Mouse (Mus musculus) cerebellum, postnatal 25 days (tissue): ENCODE data around the gene Eif3j1.
"Not testable (repeated sequence)": the region's sequence is repeated elsewhere in the genome, so short reads cannot be mapped to it uniquely, and the experiment has no call there.

ENCODE experiments used
- DNase-seq, 2 experiments: peaks; one replicate each; pipeline ENCODE4 v3.0.0; 2021; ENCODE audit warnings: mixed read lengths in 2 of 2

Eif3j1 gene

DNA sequence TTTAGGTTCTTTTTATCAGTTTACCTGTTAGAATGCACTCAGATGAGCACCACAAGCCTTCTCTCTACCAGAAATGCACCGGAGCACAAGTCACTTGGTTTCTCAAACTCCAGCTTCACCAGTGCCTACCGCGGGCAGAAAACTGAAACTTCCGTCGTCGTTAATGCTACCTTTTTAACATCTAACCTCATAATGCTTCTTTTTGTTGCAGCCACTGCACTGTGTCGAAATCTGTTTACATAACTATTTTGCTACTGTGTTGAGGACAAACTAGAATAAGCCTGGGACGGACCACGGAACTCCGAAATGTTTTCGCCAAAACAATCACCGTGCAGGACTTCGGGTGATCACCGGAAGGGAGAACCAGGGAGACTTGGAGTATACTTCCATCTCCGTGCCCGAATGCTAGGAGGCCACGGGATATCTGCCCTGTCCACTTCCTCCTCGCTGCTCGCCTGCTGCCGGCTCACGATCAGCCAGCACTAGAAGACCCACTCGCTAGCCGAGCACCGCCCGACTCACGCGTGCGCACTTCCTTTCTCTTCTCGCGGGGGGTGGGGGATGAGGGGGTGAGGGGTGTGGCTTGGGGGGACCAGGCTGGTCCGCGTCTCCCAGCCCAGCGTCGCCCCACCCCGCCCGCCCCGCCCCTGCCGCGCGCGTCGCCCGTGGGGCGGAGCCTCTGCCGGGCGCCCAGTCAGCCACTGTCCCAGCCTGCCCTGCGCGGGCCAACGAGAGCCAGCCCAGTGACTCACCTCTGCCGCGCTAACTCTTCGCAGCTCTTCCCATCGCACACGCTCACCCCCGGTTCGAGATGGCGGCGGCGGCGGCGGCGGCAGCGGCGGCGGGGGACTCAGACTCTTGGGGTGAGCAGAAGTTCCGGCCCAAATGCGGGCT is at the start of gene Eif3j1:
Gene Eif3j1 (plus strand): TSS at position 685 of the 894 bp plus-strand sequence.
- peak; percentile 92 to 95 for DNase-seq

DNA sequence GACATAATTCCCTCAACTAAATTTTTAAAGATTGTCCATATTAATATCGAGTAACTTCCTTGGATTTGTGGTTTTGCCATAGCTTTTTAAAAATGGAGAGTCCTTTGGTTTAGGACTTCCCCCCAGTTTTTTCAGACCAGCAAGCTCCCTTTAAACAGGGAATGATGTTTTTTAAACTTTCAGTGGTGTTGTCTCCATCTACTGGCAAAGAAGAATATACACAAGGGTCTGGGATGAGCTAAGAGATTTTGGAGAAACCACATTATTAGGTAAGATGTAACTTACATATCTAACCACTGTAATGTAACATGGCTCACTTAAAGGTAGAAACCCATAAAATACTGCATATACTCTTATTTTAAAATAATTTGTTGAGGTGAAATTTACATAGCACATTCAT is 32.6 kb upstream of the Eif3j1 start:
- DNase-seq, result no peak

DNA sequence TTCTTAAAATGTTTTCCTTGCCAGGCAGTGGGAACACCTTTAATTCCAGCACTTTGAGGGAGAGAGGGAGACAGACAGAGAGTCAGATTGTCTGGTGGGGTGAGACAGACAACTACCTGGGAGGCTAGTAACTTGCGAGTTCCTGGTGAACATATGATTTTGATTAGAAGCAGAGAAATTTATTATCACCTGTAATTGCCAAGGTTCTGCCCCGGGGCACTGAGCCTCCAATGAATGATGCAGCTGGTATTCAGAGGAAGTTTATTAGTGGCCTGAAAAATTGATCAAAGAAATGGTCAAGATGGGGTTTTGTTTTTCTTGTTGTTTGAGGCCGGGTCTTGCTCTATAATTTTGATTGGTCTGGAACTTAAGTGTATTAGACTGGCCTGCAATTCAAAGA is 19.5 kb upstream of the Eif3j1 start:
- no peak for DNase-seq

- no peak for DNase-seq
Observed at GRCm38 (mm10) chr2:122011441-122011840, 16.9 kb upstream of the Eif3j1 start.

GRCm38 (mm10) chr2:122018705-122019104 is 9.6 kb upstream of the Eif3j1 start:
- no peak for DNase-seq

DNA sequence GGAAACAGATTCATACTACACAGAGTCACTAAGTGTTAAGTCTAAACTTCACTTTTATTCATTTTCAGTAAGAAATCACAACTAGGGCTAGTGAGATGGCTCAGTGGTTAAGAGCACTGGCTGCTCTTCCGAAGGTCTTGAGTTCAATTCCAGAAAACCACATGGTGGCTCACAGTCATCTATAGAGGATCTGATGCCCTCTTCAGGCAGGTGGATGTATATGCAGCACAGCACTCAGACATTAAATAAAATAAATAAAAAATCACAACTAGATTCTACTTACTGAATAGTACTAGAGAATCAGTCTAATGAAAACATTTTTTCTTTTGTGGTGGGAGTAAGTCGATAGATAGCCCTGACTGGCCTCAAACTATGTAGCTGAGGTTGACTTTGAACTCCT is 6.1 kb upstream of the Eif3j1 start:
- DNase-seq, result no peak

DNA sequence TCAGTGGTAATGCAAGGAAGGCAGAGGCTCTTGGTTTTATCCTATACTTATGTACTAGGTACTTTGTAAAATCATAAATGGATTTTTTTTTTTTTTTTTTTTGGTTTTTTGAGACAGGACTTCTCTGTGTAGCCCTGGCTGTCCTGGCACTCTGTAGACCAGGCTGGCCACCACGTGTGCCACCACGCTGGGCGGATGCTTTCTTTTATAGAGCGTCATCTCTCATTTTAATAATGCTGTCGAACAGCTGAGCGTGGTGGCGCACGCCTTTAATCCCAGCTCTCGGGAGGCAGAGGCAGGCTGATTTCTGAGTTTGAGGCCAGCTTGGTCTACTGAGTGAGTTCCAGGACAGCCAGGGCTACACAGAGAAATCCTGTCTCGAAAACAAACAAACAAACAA is 1.3 kb upstream of the Eif3j1 start:
- DNase-seq, result not testable (repeated sequence)

GRCm38 (mm10) chr2:122028756-122029700 is 682 bp downstream of the Eif3j1 start:
- peak in 1 of 2 experiments; percentile 66 for DNase-seq

DNA sequence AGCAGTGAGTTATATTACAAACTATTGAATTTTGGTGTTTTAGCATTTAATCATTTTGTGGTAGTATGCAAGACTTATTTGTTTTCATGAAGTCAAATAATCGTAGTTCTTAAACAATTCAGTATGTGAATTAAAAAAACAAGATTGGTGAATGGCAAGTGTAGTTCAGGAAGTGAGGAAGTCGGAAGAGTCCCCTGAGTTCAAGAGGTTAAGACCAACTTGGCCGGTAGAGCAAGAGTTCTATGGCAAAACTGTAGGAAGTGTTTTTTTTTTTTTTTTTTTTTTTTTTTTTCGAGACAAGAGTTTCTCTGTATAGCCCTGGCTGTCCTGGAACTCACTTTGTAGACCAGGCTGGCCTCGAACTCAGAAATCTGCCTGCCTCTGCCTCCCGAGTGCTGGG is 3.6 kb downstream of the Eif3j1 start:
- DNase-seq, result no peak

- no peak for DNase-seq
Observed at GRCm38 (mm10) chr2:122036064-122036463, 7.7 kb downstream of the Eif3j1 start.

- DNase-seq, result no peak
Observed at GRCm38 (mm10) chr2:122043926-122044325, 15.6 kb downstream of the Eif3j1 start.

GRCm38 (mm10) chr2:122059365-122060115 is 31.2 kb downstream of the Eif3j1 start:
- DNase-seq, result peak; percentile 77 to 81

DNA sequence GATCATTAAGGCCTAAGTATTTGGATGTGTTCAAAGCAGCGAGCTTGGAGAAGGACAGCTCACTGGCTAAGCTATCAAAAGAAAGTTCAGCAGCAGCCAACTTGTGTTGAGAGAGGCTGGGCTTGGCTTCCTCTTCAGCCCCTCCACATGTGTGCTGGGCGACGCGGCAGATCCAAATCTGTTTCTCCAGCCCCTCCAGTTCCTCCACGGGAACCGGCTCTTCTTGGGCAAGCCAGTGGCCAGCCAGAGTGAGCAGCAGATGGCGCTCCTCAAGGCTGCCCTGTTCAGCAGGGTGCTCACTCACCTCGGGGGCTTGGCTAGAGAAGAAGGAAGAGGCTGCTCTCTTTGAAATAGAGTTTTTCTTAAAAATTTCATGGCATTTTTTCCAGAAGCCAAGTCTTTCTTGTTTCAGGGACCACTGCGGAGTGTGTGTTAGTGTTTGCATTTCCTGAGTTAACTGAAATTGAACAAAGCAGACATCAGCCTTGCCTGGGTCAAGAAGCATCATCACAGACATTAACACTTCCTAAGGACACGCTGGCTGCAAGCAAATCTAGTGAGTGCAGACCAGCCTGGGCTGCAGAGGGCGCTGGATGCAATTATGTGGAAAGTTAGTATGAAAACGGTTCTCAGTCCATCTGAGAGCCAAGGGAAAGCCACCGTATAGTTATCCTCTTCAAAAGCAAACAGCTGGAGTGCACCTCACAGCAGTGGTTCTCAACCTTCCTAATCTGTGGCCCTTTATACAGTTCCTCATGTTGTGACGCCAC is 37.0 kb downstream of the Eif3j1 start:
- peak; percentile 38 to 60 for DNase-seq

DNA sequence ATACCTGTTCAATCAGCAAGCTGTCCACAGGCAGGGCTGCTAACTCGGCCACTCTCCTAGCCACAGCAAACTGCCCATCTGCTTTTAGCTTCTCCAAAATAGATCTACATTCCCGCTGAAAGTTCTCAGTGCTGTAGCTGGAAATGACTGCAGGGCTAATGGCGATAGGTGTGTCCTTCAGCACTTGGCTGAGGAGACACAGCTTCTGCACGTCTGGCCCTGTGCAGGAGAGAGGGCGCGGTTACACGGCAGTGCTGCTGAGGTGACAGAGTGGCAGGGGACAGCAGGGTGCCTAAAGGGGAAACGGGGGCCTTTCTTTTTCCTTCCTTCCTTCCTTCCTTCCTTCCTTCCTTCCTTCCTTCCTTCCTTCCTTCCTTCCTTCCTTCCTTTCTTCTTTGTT is 37.9 kb downstream of the Eif3j1 start:
- DNase-seq, result no peak

GRCm38 (mm10) chr2:122069144-122069912 is 41.0 kb downstream of the Eif3j1 start:
- DNase-seq, result no peak

GRCm38 (mm10) chr2:122069922-122070321 is 41.6 kb downstream of the Eif3j1 start:
- DNase-seq, result peak; percentile 37 to 61

- DNase-seq, result peak; percentile 31 to 69
Observed at GRCm38 (mm10) chr2:122081728-122082456, 53.5 kb downstream of the Eif3j1 start.

DNA sequence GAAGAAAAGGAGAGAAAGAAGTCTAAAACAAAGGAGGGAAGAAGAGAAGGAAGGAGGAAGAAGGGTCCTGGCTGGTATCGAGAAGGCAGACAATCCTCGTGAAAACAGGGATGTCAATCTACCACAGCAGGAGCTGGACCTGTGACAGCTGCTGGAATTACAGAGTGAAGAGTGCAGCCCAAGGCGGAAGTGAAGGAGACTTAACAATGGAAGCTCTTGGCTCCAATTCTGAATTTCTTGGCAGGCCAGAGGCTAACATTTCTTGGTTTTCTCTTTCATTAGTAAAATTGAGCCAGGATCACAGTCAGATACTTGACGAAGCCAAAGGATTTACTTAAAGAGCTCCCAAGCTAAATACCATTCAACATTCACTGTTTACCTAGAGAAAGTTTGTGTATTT is 58.1 kb downstream of the Eif3j1 start:
- peak in 1 of 2 experiments; percentile 25 for DNase-seq

GRCm38 (mm10) chr2:122093844-122094243 is 65.5 kb downstream of the Eif3j1 start:
- no peak for DNase-seq

- not testable (repeated sequence) for DNase-seq
Observed at GRCm38 (mm10) chr2:122097686-122098085, 69.3 kb downstream of the Eif3j1 start.
